Mouse (Mus musculus): ENCODE results near the gene Ankrd34a. TPM values are rescaled to one million over a fixed set of nuclear protein-coding genes. Genes with fewer than 3 reads are reported as not detected.

The Ankrd34a gene
- total RNA-seq, 2 experiments from 2014 or later, result 0.66 to 1.9 TPM

GRCm38 (mm10) chr3:96576690-96577541 is 19.5 kb upstream of the Ankrd34a start, which contains the start of gene Gm16253:
Gm16253 (plus strand) TSS chr3:96576984.
- DNase-seq, result peak; percentile 92
- intact Hi-C loops (cut with DNase I; ENCODE audit: low total_unique reads), result no loop called here

GRCm38 (mm10) chr3:96577566-96577965 is 18.9 kb upstream of the Ankrd34a start:
- intact Hi-C loops (cut with DNase I; ENCODE audit: low total_unique reads), result no loop called here
- no peak for DNase-seq

- intact Hi-C loops (cut with DNase I; ENCODE audit: low total_unique reads), result no loop called here
- DNase-seq, result no peak
These were observed 17.7 kb upstream of the Ankrd34a start for GRCm38 (mm10) chr3:96578561-96579238.

- intact Hi-C loops (cut with DNase I; ENCODE audit: low total_unique reads), result no loop called here
- no peak for DNase-seq
These were observed 17.1 kb upstream of the Ankrd34a start for GRCm38 (mm10) chr3:96579239-96579750.

GRCm38 (mm10) chr3:96579885-96580454 is 16.5 kb upstream of the Ankrd34a start:
- intact Hi-C loops (cut with DNase I; ENCODE audit: low total_unique reads), result loop anchor here (2.0 kb wide), 1 partner anchor 31 kb away; no protein-coding TSS in a partner anchor
- peak; percentile 88 for DNase-seq

- intact Hi-C loops (cut with DNase I; ENCODE audit: low total_unique reads), result loop anchor here (2.0 kb wide), 1 partner anchor 32 kb away; no protein-coding TSS in a partner anchor
- no peak for DNase-seq
These were observed 15.3 kb upstream of the Ankrd34a start for GRCm38 (mm10) chr3:96581141-96581540.

GRCm38 (mm10) chr3:96581771-96582515 is 14.5 kb upstream of the Ankrd34a start:
- intact Hi-C loops (cut with DNase I; ENCODE audit: low total_unique reads), result loop anchor here (2.0 kb wide), 1 partner anchor 33 kb away; no protein-coding TSS in a partner anchor
- DNase-seq, result no peak

- intact Hi-C loops (cut with DNase I; ENCODE audit: low total_unique reads), result no loop called here
- no peak for DNase-seq
These were observed 13.1 kb upstream of the Ankrd34a start for GRCm38 (mm10) chr3:96583386-96583785.

- no peak for DNase-seq
- intact Hi-C loops (cut with DNase I; ENCODE audit: low total_unique reads), result no loop called here
These were observed 5.8 kb upstream of the Ankrd34a start for GRCm38 (mm10) chr3:96590657-96591056.

- intact Hi-C loops (cut with DNase I; ENCODE audit: low total_unique reads), result no loop called here
- no peak for DNase-seq
These were observed 3.1 kb upstream of the Ankrd34a start for GRCm38 (mm10) chr3:96593374-96593773.

- intact Hi-C loops (cut with DNase I; ENCODE audit: low total_unique reads), result no loop called here
- peak; percentile 94 for DNase-seq
These were observed 2.5 kb upstream of the Ankrd34a start, which contains the start of gene Polr3gl for GRCm38 (mm10) chr3:96593790-96594560. Polr3gl (minus strand) TSS chr3:96594181.

- intact Hi-C loops (cut with DNase I; ENCODE audit: low total_unique reads), result loop anchor here (5.0 kb wide), 1 partner anchor 37 kb away; no protein-coding TSS in a partner anchor
- no peak for DNase-seq
These were observed 1.6 kb upstream of the Ankrd34a start for GRCm38 (mm10) chr3:96594851-96595250.

GRCm38 (mm10) chr3:96595661-96596060 is 775 bp upstream of the Ankrd34a start:
- intact Hi-C loops (cut with DNase I; ENCODE audit: low total_unique reads), result loop anchor here (5.0 kb wide), 1 partner anchor 37 kb away; no protein-coding TSS in a partner anchor
- no peak for DNase-seq

GRCm38 (mm10) chr3:96596855-96597254 is 419 bp downstream of the Ankrd34a start:
- intact Hi-C loops (cut with DNase I; ENCODE audit: low total_unique reads), result loop anchor here (5.0 kb wide), 1 partner anchor 35 kb away; no protein-coding TSS in a partner anchor
- DNase-seq, result no peak

GRCm38 (mm10) chr3:96597435-96597891 is 1.0 kb downstream of the Ankrd34a start:
- peak; percentile 20 for DNase-seq
- intact Hi-C loops (cut with DNase I; ENCODE audit: low total_unique reads), result loop anchor here (5.0 kb wide), 1 partner anchor 35 kb away; no protein-coding TSS in a partner anchor

- DNase-seq, result peak; percentile 75
- intact Hi-C loops (cut with DNase I; ENCODE audit: low total_unique reads), result loop anchor here (5.0 kb wide), 1 partner anchor 34 kb away; no protein-coding TSS in a partner anchor
These were observed 2.0 kb downstream of the Ankrd34a start for GRCm38 (mm10) chr3:96598156-96599068.

- DNase-seq, result no peak
- intact Hi-C loops (cut with DNase I; ENCODE audit: low total_unique reads), result loop anchor here (5.0 kb wide), 1 partner anchor 33 kb away; no protein-coding TSS in a partner anchor
These were observed 2.6 kb downstream of the Ankrd34a start for GRCm38 (mm10) chr3:96599069-96599393.
